Mouse (Mus musculus): ENCODE measurements at regions not wholly inside any gene's neighbourhood (a gene's known extent, or its start where the extent isn't known, plus 50 kb on each side); places are given as distances from the start of the nearest gene placed in this dataset.

DNA sequence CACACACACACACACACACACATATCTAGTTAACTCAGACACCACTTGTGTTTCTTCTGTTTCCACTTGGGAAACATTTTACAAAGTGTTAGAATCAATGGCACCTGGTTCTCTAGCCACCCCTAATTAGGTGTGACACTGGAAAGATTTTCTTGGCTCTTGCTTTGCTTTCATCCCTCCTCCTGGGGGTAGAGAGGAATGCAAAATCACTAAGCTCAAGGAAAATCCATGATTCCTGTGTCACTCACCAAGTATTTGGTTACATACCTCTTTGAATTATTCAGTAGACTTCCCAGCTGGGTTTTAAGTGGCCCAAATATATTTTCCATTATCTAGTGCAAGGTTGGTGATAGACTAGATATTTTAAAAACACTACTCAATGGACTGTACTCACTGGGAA, 676.5 kb upstream of the Ptbp2 start:
- TF ChIP-seq POLR2A (IDR thresholded peaks at IDR 0.05; ENCODE audit: borderline replicate concordance, control insufficient read depth, low read depth, low read length), result no peak
- no peak for TF ChIP-seq CTCF (IDR thresholded peaks at IDR 0.05; ENCODE audit: control insufficient read depth, insufficient read depth, low read length)
